Comparison of ENCODE assay signal across 16 mouse cellular contexts in genomic region chr1:93704341-93704740, GRCm38 (mm10).
"Had no signal": no experiment of that assay in that cellular context is flagged by ENCODE, and none has a peak within 500 bp of the region (broad histone marks: within the 10 kb centered on the region; RNA-seq: fewer than 3 reads in every experiment).

No protein-coding gene starts in this region.

- H3K9ac ChIP-seq: liver, embryonic 13.5 days; lung, embryonic 14.5 days; midbrain, embryonic 12.5 days; midbrain, embryonic 15.5 days; neural tube, embryonic 12.5 days; neural tube, embryonic 15.5 days had no signal

- H3K27ac ChIP-seq: liver, embryonic 13.5 days; midbrain, embryonic 12.5 days; midbrain, embryonic 15.5 days; neural tube, embryonic 12.5 days; neural tube, embryonic 15.5 days had no signal

- H3K9me3 ChIP-seq: liver, embryonic 13.5 days; midbrain, embryonic 12.5 days; midbrain, embryonic 15.5 days; neural tube, embryonic 12.5 days; neural tube, embryonic 15.5 days had no signal

- ATAC-seq: midbrain, embryonic 15.5 days had no signal

- DNase-seq: kidney, adult 18-20 months; kidney, adult 9 months; kidney, postnatal 14 days; kidney, postnatal 4 days; liver, embryonic 13.5 days; lung, embryonic 14.5 days; lung, postnatal 10 days; lung, postnatal 36 days; right cerebral cortex, adult 18-20 months; right cerebral cortex, postnatal 14 days; right cerebral cortex, postnatal 4 days; thymus, postnatal 25 days had no signal

- H3K4me2 ChIP-seq: liver, embryonic 13.5 days; lung, embryonic 14.5 days; midbrain, embryonic 12.5 days; midbrain, embryonic 15.5 days; neural tube, embryonic 12.5 days; neural tube, embryonic 15.5 days had no signal

- H3K4me3 ChIP-seq: liver, embryonic 13.5 days; midbrain, embryonic 12.5 days; midbrain, embryonic 15.5 days; neural tube, embryonic 12.5 days; neural tube, embryonic 15.5 days had no signal

- H3K27me3 ChIP-seq: liver, embryonic 13.5 days; midbrain, embryonic 12.5 days; midbrain, embryonic 15.5 days; neural tube, embryonic 12.5 days; neural tube, embryonic 15.5 days had no signal

- H3K4me1 ChIP-seq: liver, embryonic 13.5 days; midbrain, embryonic 12.5 days; midbrain, embryonic 15.5 days; neural tube, embryonic 12.5 days; neural tube, embryonic 15.5 days had no signal
